Comparison of ENCODE assay signal across 8 mouse cellular contexts in the genomic region with DNA sequence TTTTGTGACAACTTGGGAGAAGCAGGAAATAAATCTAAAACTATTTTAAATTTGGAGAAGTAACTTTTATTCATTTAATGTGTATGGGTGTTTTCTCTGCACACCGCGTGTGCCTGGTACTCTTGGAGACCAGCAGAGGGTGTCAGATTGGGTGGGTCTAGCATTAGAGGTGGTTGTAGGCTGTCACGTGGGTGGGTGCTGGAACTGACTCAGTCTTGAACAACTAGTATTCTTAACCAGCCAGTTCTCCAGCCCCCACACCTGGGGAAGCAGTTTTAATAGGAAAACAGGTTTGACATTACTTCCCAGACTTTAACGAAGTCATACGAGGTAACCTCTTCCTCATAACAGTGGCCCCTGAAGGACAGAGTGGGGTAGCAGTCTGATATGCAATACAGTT. TPM values are rescaled to one million over a fixed set of nuclear protein-coding genes. Genes with fewer than 3 reads are reported as not detected.
DNase-seq lines count a peak whose midpoint lies in the region; ATAC-seq lines count a peak whose summit lies in the region.

No protein-coding gene starts in this region.

- no peaks in the 10 kb centered on the region for H3K9me3 ChIP-seq in hindbrain, embryonic 13.5 days

- H3K27me3 ChIP-seq in hindbrain, embryonic 13.5 days, result no peaks in the 10 kb centered on the region

- DNase-seq in embryo, embryonic 11 days, result peak; percentile 19
- DNase-seq in embryo, embryonic 10 days (ENCODE audit: low spot score), result no peak
- peak; percentile 24 for DNase-seq in 3134 (ENCODE audit: extremely low read depth, insufficient read length, low spot score)
- DNase-seq in brain, adult 2 months (ENCODE audit: low read depth, low spot score), result peak; percentile 68
- DNase-seq in thymus, postnatal 10 days (ENCODE audit: low spot score in 2 of 2), result peak; percentile 8 to 25
- no peak for DNase-seq in cerebellum, postnatal 4 days (ENCODE audit: low spot score in 2 of 2)

- WGBS in hindbrain, embryonic 13.5 days, result 72% methylated on average over 5 of the region's 5 CpGs

- no peak overlapping the region for H3K27ac ChIP-seq in hindbrain, embryonic 13.5 days

- no peak for ATAC-seq in hindbrain, embryonic 13.5 days (ENCODE audit: low FRiP score)
- peak; percentile 49 for ATAC-seq in megakaryocyte progenitor cell, adult 5-6 weeks (replicated peaks; ENCODE audit: poor library complexity)

- peaks cover 15% of the 10 kb centered on the region for H3K36me3 ChIP-seq in hindbrain, embryonic 13.5 days

- H3K4me2 ChIP-seq in hindbrain, embryonic 13.5 days, result peak overlapping the region; percentile 70

- H3K4me3 ChIP-seq in hindbrain, embryonic 13.5 days, result peak overlapping the region; percentile 58

- H3K9ac ChIP-seq in hindbrain, embryonic 13.5 days, result no peak overlapping the region

- peaks cover 24% of the 10 kb centered on the region for H3K4me1 ChIP-seq in hindbrain, embryonic 13.5 days (replicated peaks)

RNA-seq across cellular contexts. Expression of gene Prpsap2, which starts 1.4 kb away (rescaled TPM):
- 54.3 and 55.8 TPM in 2 replicates for polyA plus RNA-seq in hindbrain, embryonic 13.5 days (2015; fragmentation: Nextera tagmentation; extraction: Ambion mirVana)
- total RNA-seq in megakaryocyte progenitor cell, adult 5-6 weeks (2015), result 37.5 and 41.4 TPM in 2 replicates
- total RNA-seq in megakaryocyte progenitor cell, adult 5-6 weeks (2017), result 46.4 and 50.9 TPM in 2 replicates

RNA-seq across cellular contexts. Expression of gene Slc5a10, which starts 39.9 kb away (rescaled TPM):
- not detected in 2 replicates for polyA plus RNA-seq in hindbrain, embryonic 13.5 days (2015; fragmentation: Nextera tagmentation; extraction: Ambion mirVana)
- total RNA-seq in megakaryocyte progenitor cell, adult 5-6 weeks (2015), result not detected in 2 replicates
- total RNA-seq in megakaryocyte progenitor cell, adult 5-6 weeks (2017), result not detected in 2 replicates

Comparison
In these comparisons a context has a peak if more than half of its experiments do, and no peak if none do; other contexts are left out.
1. DNase-seq: peak in embryo, embryonic 11 days (single experiment), 3134 (single experiment), brain, adult 2 months (single experiment) and thymus, postnatal 10 days (2 of 2); none in embryo, embryonic 10 days (single experiment) and cerebellum, postnatal 4 days (0 of 2).